Mouse (Mus musculus) liver, embryonic 14.5 days (tissue): Measurements from ENCODE around the gene Fry. TPM values are rescaled to one million over a fixed set of nuclear protein-coding genes. Genes with fewer than 3 reads are reported as not detected.

ENCODE experiments used
- ATAC-seq: fragments of 200-750 bp; cut with Nextera tagmentation; 2 replicates; pipeline ENCODE4 v1.8.0; 2017; ENCODE audit warnings: moderate number of reproducible peaks, mild to moderate bottlenecking, moderate library complexity; ENCODE audit not compliant: insufficient read depth
- DNase-seq, 3 experiments: peaks; one replicate each; pipeline ENCODE4 v3.0.0-alpha.2; 2012 to 2013; ENCODE audit warnings: low read depth in 3 of 3, low spot score in 3 of 3
- H3K27ac ChIP-seq: fragments of 300-500 bp; sonication (generic); 2 replicates; pipeline ENCODE4 v1.5.1; 2014; ENCODE audit warnings: moderate library complexity, mild to moderate bottlenecking, control low read depth, inconsistent platforms
- H3K27me3 ChIP-seq: fragments of 300-500 bp; sonication (generic); 2 replicates; pipeline ENCODE4 v1.6.1; 2014; ENCODE audit warnings: mild to moderate bottlenecking, low read length, moderate library complexity; ENCODE audit not compliant: control insufficient read depth, insufficient read depth
- H3K36me3 ChIP-seq: fragments of 300-500 bp; sonication (generic); replicated peaks from 2 replicates; pipeline ENCODE4 v1.6.1; 2014; ENCODE audit warnings: low read depth; ENCODE audit not compliant: control insufficient read depth, insufficient read depth
- H3K4me1 ChIP-seq, 2 experiments: fragments of 200-500 bp in 1 of 2; fragments of 300-500 bp in 1 of 2; sonication (generic) in 1 of 2; replicated peaks; 2 replicates each; pipeline ENCODE4 v1.6.1; 2012 to 2014; ENCODE audit warnings: antibody characterized with exemption in 1 of 2, inconsistent platforms in 1 of 2, low read length in 1 of 2; ENCODE audit not compliant: control insufficient read depth in 2 of 2, insufficient read depth in 2 of 2
- H3K4me2 ChIP-seq: fragments of 300-500 bp; sonication (generic); 2 replicates; pipeline ENCODE4 v1.6.1; 2014; ENCODE audit warnings: low read depth, mild to moderate bottlenecking, control low read depth, moderate library complexity
- H3K4me3 ChIP-seq, 2 experiments: fragments of 200-500 bp in 1 of 2; fragments of 300-500 bp in 1 of 2; sonication (generic) in 1 of 2; 2 replicates each; pipeline ENCODE4 v1.5.1; 2012 to 2014; ENCODE audit warnings: low read depth in 2 of 2, low read length in 2 of 2, mild to moderate bottlenecking in 2 of 2, control low read depth in 1 of 2, inconsistent platforms in 1 of 2, moderate library complexity in 1 of 2; ENCODE audit not compliant: insufficient read depth in 1 of 2
- H3K9ac ChIP-seq: fragments of 300-500 bp; sonication (generic); replicated peaks from 2 replicates; pipeline ENCODE4 v1.6.1; 2014; ENCODE audit warnings: mild to moderate bottlenecking, control low read depth, moderate library complexity
- H3K9me3 ChIP-seq: fragments of 300-500 bp; sonication (generic); 2 replicates; pipeline ENCODE4 v1.6.1; 2016; ENCODE audit warnings: low read length, mixed read lengths; ENCODE audit not compliant: control insufficient read depth
- CTCF ChIP-seq: IDR thresholded peaks from 2 replicates; pipeline ENCODE4 v1.5.1; 2016; ENCODE audit warnings: antibody characterized with exemption, low read depth, control low read depth
- EP300 ChIP-seq: IDR thresholded peaks from 2 replicates; pipeline ENCODE4 v1.6.1; 2016; ENCODE audit warnings: antibody characterized with exemption, low read depth
- WGBS: fragments of 180-500 bp; shearing (Covaris S2); extraction: QIAGEN DNeasy Blood & Tissue Kit; methylation state at CpG from one replicate; pipeline ENCODE4 v1.1.7; 2014; ENCODE audit not compliant: insufficient replicate concordance; 5-methylcytosine and 5-hydroxymethylcytosine counted together
- polyA plus RNA-seq, 2 experiments: library from polyadenylated mRNA; depleted of rRNA in 1 of 2; stranded (reverse) in 1 of 2; unstranded in 1 of 2; fragments of >200 nt; fragmentation: Nextera tagmentation in 1 of 2; extraction: Ambion mirVana in 1 of 2; gene quantifications; 2 replicates each; pipeline versions ENCODE4 v1.2.1 to v1.2.3; 2012 to 2014

The Fry gene
- polyA plus RNA-seq, 2 experiments = 1.4 to 1.9 TPM

DNA sequence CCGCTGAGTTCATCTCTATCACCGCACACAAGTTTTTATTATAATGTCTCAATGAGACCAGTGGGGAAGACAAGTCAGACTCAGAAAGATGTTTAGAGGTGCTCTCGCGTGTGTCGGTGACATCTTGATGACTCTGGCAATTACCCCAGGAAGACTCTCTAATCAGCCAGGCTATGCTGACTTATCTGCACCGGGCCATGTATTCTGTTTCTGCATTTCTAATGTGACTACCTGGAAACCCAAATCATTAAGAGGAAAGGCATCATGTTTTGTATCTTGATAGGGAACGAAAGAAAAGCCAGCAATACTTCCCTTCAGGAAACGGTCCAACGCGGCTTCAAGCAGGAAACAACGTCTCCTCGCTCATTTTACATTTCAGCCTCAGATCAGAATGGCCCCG is 17.1 kb downstream of the Fry start:
- WGBS = 27% methylated on average over 13 of the region's 13 CpGs
- Histone ChIP-seq H3K4me2 (peak overlapping the region; percentile 30), H3K9me3 (no peaks in the 10 kb centered on the region), H3K36me3 (no peaks in the 10 kb centered on the region), H3K9ac (no peak overlapping the region), H3K4me3 (no peak overlapping the region), H3K27me3 (no peaks in the 10 kb centered on the region), H3K27ac (peak overlapping the region; percentile 3; the same call in 1 of the 2 replicates), H3K4me1 (peaks cover 12 to 27% of the 10 kb centered on the region in 2 experiments)
- TF ChIP-seq EP300 (peak; percentile 76), CTCF (no peak)
- ATAC-seq = peak; percentile 80
- peak; percentile 43 to 76 (median 52) for DNase-seq

GRCm38 (mm10) chr5:150137772-150138451 is 19.5 kb downstream of the Fry start:
- Histone ChIP-seq H3K4me2 (no peak overlapping the region), H3K4me1 (peaks cover 12 to 27% of the 10 kb centered on the region in 2 experiments), H3K9ac (no peak overlapping the region), H3K27me3 (no peaks in the 10 kb centered on the region), H3K36me3 (no peaks in the 10 kb centered on the region), H3K9me3 (no peaks in the 10 kb centered on the region), H3K27ac (no peak overlapping the region), H3K4me3 (no peak overlapping the region)
- WGBS = 76% methylated on average over 9 of the region's 9 CpGs
- no peak for DNase-seq
- TF ChIP-seq CTCF = peak; percentile 73
- TF ChIP-seq EP300 = no peak
- no peak for ATAC-seq

DNA sequence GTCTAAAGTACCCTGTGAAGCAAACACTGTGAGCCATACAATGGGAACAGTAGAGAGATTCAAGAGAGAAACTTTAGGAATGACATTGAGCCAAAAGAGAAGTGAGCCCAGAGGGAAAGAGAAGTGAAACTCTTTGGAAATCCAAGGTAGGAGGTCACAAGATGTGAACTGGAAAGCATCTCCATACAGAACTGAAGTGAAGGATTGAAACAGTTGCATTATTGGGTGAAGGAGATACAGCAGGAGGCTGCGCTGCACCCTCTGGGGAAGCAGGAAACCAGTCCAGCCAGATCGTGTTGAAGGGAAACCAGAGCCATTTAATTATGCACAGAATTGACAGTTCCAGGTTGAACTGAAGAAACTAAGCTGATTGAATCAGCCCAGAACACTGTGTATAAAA is 22.1 kb downstream of the Fry start:
- peaks cover 6 to 13% of the 10 kb centered on the region in 2 experiments for H3K4me1 ChIP-seq
- H3K27me3 ChIP-seq = no peaks in the 10 kb centered on the region
- H3K4me3 ChIP-seq = no peak overlapping the region
- H3K9ac ChIP-seq = no peak overlapping the region
- no peak for DNase-seq
- no peak overlapping the region for H3K4me2 ChIP-seq
- no peaks in the 10 kb centered on the region for H3K9me3 ChIP-seq
- no peak overlapping the region for H3K27ac ChIP-seq
- TF ChIP-seq CTCF (no peak), EP300 (no peak)
- H3K36me3 ChIP-seq = no peaks in the 10 kb centered on the region
- 54% methylated on average over 2 of the region's 2 CpGs for WGBS
- ATAC-seq = no peak

DNA sequence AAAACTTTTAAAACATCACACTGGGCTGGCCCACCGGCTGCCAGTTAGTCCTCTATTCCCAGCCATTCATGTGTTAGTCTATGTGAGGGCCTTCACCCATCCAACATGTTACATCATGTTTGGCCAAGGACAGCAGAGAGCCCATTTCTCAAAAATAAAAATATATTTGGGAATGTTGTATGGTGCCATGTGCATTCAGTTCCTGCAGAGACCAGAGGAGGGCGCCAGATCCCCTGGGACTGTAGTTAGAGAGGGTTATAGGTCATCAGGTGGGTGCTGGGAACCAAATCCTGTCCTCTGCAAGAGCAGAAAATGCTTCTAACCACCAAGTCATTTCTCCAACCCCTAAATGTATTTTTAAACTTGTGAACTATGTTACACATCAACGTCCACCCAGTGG is 27.5 kb downstream of the Fry start:
- DNase-seq (no peak), ATAC-seq (no peak)
- Histone ChIP-seq H3K36me3 (no peaks in the 10 kb centered on the region), H3K27ac (no peak overlapping the region), H3K4me1 (no peaks in the 10 kb centered on the region), H3K4me3 (no peak overlapping the region), H3K4me2 (no peak overlapping the region), H3K9ac (no peak overlapping the region), H3K27me3 (no peaks in the 10 kb centered on the region), H3K9me3 (no peaks in the 10 kb centered on the region)
- peak; percentile 27; the same call in 1 of the 2 replicates for TF ChIP-seq CTCF
- TF ChIP-seq EP300 = no peak
- 58% methylated on average over 3 of the region's 3 CpGs for WGBS

GRCm38 (mm10) chr5:150146612-150147011 is 28.2 kb downstream of the Fry start:
- Histone ChIP-seq H3K4me3 (no peak overlapping the region), H3K27me3 (no peaks in the 10 kb centered on the region), H3K4me1 (no peaks in the 10 kb centered on the region), H3K27ac (no peak overlapping the region), H3K36me3 (no peaks in the 10 kb centered on the region), H3K4me2 (no peak overlapping the region), H3K9me3 (no peaks in the 10 kb centered on the region), H3K9ac (no peak overlapping the region)
- DNase-seq (no peak), ATAC-seq (no peak)
- no peak for TF ChIP-seq CTCF
- no peak for TF ChIP-seq EP300
- 72% methylated on average over 4 of the region's 4 CpGs for WGBS
